Mouse (Mus musculus): ENCODE results near the gene Pcnx.
"Not testable (repeated sequence)": the region's sequence is repeated elsewhere in the genome, so short reads cannot be mapped to it uniquely, and the experiment has no call there.

Gene Pcnx

GRCm38 (mm10) chr12:81965416-81965815, 105.6 kb downstream of the Pcnx start:
- DNase-seq (ENCODE audit: low spot score) = no peak

- DNase-seq (ENCODE audit: low spot score) = no peak
Measured at GRCm38 (mm10) chr12:81971042-81971883, 111.4 kb downstream of the Pcnx start.

DNA sequence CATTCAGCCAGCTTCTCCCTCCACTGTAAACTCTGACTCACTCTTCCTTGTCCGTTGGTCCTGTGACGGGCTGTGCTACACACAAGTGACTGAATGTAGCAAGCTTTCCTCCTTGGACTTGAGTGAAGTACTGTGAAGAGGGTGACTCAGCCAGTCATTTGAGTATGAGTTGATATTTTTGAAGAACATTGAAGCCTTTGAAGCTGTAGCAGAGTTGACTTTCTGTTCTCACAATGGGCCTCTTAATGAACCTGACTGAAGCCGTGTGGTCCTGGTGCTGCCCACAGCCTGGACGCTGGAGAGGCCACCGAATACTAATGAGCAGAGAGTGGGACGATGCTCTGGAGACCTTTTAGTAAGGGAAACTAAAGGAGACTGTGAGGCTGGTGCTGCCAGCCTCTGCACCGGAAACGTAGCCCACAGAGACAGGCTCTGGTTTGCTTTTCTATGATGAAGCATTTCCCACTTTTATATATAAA, 112.1 kb downstream of the Pcnx start:
- DNase-seq (ENCODE audit: low spot score) = no peak

DNA sequence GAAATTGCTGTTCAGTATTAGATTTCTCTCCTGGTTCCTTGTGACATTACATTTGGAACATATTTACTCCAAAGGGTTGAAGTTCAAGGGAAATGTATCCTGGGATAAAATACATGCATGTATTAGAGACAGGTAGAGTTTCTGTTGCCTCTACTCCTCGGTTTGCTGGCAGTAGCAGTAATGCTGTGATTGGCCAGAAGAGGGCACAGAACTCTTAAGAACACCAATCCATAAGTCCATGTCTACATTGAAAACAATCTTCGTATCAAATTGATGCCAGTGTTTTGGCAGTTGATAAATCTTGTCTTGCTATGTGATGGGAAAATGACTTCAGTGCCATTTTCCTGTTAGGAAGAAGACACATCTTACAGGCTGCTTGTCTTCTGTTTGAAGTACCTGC, 115.0 kb downstream of the Pcnx start:
- DNase-seq (ENCODE audit: low spot score) = no peak

DNA sequence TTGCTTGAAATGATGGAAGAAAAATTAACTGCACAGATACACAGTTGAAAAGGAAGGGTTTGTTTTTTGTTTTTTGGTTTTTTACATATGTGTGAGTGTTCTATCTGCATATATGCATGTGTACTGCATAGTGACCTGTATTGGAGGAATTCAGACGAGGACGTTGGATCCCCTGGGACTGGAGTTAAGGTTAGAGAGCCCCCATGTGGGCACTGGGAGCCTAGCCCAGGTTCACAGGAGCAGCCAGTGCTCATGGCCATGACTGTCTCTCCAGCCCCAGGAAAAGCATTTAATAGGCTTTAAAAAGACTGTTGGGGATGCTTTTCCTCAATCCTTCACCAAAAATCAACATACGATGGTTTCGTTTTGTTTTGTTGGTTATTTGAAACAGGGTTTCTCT, 117.5 kb downstream of the Pcnx start:
- DNase-seq (ENCODE audit: low spot score) = no peak

GRCm38 (mm10) chr12:81979312-81979711, 119.5 kb downstream of the Pcnx start:
- DNase-seq (ENCODE audit: low spot score) = no peak

GRCm38 (mm10) chr12:81992106-81992505, 132.3 kb downstream of the Pcnx start:
- no peak for DNase-seq (ENCODE audit: low spot score)

- no peak for DNase-seq (ENCODE audit: low spot score)
Measured at GRCm38 (mm10) chr12:81992996-81993395, 133.2 kb downstream of the Pcnx start.

DNA sequence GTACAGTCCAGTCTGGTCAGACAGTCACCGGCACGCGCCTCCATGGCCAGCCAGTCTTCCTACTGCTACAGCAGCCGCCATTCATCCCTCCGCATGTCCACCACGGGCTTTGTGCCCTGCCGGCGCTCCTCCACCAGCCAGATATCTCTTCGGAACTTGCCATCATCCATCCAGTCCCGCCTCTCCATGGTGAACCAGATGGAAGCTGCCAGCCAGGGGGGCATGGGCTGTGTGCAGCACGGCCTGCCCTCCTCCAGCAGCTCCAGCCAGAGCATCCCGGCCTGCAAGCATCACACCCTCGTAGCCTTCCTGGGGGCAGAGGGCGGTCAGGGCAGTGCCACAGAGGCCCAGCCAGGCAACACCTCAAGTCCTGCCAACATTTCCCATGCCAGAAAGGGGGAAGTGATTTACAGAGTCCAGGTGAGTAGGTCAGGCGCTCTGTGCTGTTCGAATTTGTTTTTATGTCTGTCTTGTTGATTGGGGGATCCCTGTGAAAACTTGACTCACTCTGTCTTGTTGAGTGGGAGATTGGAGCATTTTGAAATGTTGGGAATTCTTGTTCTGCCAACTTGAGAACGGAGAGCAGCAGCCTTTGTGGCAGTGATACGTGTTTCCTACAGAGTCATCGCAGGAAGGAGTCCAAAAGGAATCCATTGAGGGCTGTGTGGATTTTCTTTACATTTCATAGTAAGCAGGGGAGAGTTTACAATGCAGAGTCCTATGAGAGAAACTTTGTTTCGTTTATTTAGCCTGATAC, 135.3 kb downstream of the Pcnx start:
- DNase-seq (ENCODE audit: low spot score) = no peak

DNA sequence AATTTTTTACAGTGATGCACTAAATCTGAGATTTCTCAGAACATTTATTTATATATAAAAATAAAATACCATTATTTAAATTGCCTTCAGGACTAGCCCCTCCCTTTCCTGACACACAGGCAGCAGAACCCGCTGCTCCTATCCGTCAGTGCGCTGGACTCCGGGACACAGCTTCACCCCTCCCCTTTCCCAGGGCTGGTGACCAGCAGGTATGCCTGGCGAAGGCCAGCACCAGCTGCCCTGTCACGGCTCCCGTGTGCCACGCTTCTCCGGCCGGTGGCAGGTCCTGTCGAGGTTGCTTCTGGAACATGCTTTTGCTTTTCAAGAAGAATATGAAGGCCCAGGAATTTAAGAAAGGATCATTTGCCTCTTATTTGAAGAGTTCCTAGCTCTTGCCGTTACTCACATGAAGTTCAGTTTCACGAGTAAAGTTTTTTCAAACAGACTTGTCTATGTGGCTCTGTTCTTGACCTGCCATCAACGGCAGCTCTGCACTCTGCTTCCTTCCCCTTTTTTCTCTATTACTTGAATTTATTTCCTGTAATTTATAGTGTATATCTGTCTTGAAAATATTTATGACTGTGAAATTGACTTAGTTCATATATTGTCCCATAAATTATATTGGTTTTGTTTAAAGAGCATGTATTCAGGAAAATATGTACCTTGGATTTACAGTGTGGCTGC, 137.0 kb downstream of the Pcnx start:
- no peak for DNase-seq (ENCODE audit: low spot score)

DNA sequence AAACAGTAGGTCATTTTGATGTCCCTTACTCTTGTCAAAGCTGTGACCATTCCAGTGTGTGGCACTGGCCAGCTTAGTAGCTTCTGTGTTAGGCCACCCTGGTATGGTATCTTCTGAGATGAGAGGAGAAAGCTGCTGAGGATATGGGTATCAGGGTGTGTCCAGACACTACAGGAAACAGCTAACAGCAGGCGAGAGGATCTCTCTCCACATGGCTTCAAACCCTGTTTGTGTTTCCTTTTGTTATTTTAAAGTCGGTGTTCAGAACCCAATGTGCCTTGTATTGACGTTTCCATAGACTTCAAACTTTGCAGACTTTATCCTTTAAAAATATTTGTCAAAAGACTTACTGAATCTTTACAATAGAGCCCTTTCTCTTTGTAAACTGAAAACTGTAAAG, 137.7 kb downstream of the Pcnx start:
- DNase-seq (ENCODE audit: low spot score) = no peak

- DNase-seq (ENCODE audit: low spot score) = not testable (repeated sequence)
Measured at GRCm38 (mm10) chr12:82002697-82003096, 142.9 kb downstream of the Pcnx start.

DNA sequence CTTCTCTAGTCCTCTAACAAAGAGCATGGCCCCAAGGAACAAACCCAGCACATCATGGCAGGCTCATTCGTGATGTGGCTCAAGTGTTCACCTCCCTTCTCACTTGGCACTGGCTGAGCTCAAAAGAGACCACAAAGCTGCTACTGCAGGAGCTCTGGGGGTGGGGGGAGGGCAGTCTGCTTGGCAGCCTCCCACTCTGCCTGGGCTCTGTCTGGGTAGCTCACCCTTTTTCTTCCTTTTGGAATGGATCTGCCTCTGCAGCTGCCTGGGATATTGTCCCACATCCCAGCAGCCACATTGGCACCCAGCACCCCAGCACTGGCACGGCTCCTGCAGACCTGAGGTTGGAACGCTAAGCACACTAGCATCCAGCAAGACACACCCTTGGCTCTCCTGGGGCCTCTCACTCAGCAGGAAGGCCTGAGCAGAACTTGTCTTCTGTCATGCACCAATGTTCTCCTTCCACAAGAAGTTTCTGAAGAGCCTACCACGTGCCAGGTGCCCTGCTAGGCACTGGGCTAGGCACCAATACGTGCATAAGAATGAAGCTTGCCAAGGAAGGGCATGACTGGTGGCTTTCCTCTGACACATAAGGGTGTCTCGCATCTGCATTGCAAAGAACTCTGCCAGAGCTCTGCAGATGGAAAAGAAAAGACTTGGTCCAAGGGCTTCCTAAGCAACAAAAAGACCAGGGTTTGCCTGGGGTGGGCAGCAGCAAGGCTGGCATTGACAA, 166.2 kb downstream of the Pcnx start:
- not testable (repeated sequence) for DNase-seq (ENCODE audit: low spot score)

GRCm38 (mm10) chr12:82033524-82033923, 173.7 kb downstream of the Pcnx start:
- DNase-seq (ENCODE audit: low spot score) = not testable (repeated sequence)

- not testable (repeated sequence) for DNase-seq (ENCODE audit: low spot score)
Measured at GRCm38 (mm10) chr12:82033973-82034372, 174.2 kb downstream of the Pcnx start.

GRCm38 (mm10) chr12:82044078-82044477, 184.3 kb downstream of the Pcnx start:
- not testable (repeated sequence) for DNase-seq (ENCODE audit: low spot score)

All from c-Kit-positive CD71-positive TER-119-positive erythroid progenitor cells, embryonic 14.5 days (primary cell).